Mouse (Mus musculus): ENCODE measurements around the gene Ccdc126. TPM values are rescaled to one million over a fixed set of nuclear protein-coding genes. Genes with fewer than 3 reads are reported as not detected.

Ccdc126 gene
- 14.3 and 14.6 TPM in 2 replicates for polyA plus RNA-seq (2015; fragmentation: Nextera tagmentation; extraction: Ambion mirVana)

DNA sequence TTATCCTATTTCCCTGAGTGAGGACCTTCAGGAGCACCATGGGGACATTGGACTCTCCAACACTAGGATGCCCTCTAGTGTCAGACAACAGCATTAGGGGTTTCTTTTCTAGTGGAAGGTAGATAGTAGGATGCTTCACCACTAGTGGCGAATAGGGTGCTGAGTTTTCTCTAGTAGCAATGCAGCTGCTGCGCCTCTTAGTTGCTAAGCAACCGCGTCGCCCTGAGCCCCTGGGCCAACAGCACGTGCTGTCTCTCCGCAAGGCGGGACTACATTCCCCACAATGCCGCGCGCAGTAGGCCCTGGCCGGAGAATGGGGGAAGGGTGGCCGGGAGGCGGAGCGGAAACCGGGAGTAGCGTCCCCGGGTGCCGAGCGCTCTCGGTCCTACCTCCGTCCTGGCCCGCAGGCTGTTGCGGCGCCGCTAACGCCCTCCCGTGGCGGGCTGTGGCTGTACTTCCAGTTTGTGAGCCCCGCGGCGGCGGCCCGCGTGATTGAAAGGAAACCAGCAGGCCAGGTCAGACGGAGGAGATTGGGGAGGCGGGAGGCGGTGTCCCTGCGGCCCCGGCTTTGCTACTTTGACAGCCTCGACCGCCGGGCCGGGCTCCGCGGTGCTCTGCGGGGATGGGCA, at the start of gene Ccdc126:
Gene Ccdc126 (plus strand): TSS at position 309 of the 629 bp plus-strand sequence.
- H3K9ac ChIP-seq (ENCODE audit: low read length), result peak within 1 kb of the TSS; percentile 88
- ATAC-seq (ENCODE audit: low read depth), result peak; percentile 100
- peak within 1 kb of the TSS; percentile 84 for H3K27ac ChIP-seq (ENCODE audit: low read length)
- H3K4me1 ChIP-seq (replicated peaks; ENCODE audit: control insufficient read depth, insufficient read depth, low read length), result peaks cover 20% of the 10 kb centered on the region
- H3K4me3 ChIP-seq (ENCODE audit: low read length), result peak within 1 kb of the TSS; percentile 82
- no peaks in the 10 kb centered on the region for H3K9me3 ChIP-seq (ENCODE audit: control insufficient read depth, low read length)
- no peaks in the 10 kb centered on the region for H3K27me3 ChIP-seq (ENCODE audit: control insufficient read depth, insufficient read depth, low read depth, low read length)
- H3K36me3 ChIP-seq (ENCODE audit: control insufficient read depth, insufficient read depth, low read length), result no peaks in the 10 kb centered on the region
- WGBS, result under 1% methylated on average over 46 of the region's 47 CpGs
- H3K4me2 ChIP-seq (ENCODE audit: low read depth, low read length), result peak within 1 kb of the TSS; percentile 58

DNA sequence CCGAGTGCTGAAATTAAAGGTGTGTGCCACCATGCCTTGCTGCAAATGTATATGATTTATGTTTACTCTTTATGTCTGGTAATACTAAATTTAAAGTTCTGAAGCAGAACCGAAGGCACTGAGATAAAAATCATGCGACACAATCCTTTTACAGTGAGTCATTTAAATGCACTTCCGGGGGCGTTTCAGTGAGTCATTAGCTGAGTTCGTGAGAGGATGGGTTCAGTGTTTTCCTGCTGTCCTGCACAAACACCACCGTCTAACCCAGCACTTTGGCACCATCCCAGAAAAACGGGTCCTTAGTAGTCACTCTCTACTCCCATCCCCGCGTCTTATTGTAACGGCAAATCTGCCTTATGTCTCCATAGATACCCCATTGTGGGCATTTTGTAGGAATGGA, 49.2 kb upstream of the Ccdc126 start:
- Histone ChIP-seq H3K9me3 (ENCODE audit: control insufficient read depth, low read length) (no peaks in the 10 kb centered on the region), H3K27ac (ENCODE audit: low read length) (no peak overlapping the region), H3K36me3 (ENCODE audit: control insufficient read depth, insufficient read depth, low read length) (no peaks in the 10 kb centered on the region), H3K4me3 (ENCODE audit: low read length) (no peak overlapping the region), H3K4me1 (replicated peaks; ENCODE audit: control insufficient read depth, insufficient read depth, low read length) (no peaks in the 10 kb centered on the region), H3K9ac (ENCODE audit: low read length) (no peak overlapping the region), H3K27me3 (ENCODE audit: control insufficient read depth, insufficient read depth, low read depth, low read length) (no peaks in the 10 kb centered on the region), H3K4me2 (ENCODE audit: low read depth, low read length) (no peak overlapping the region)
- 56% methylated on average over 11 of the region's 11 CpGs for WGBS
- ATAC-seq (ENCODE audit: low read depth), result no peak

DNA sequence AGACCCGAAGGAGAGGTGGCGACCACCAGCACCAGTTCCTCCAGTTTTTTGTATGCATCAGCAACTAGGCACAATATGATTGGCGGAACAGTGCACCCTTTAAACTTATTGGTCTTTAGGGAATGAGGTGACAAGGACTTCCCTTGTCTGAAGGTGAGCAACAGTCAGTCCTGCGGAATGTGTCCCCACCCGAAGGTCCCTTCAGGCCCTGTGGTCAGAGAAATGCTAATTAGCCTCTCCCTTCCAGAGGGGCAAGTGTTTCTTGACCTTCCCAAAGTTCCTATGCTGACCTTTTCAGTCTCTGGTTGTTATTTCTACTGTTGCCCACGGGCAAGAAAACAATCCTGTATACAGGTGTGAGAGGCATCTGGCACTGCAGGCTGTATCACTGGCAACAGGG, 47.3 kb upstream of the Ccdc126 start:
- Histone ChIP-seq H3K9ac (ENCODE audit: low read length) (no peak overlapping the region), H3K27ac (ENCODE audit: low read length) (no peak overlapping the region), H3K4me1 (replicated peaks; ENCODE audit: control insufficient read depth, insufficient read depth, low read length) (no peaks in the 10 kb centered on the region), H3K27me3 (ENCODE audit: control insufficient read depth, insufficient read depth, low read depth, low read length) (no peaks in the 10 kb centered on the region), H3K4me2 (ENCODE audit: low read depth, low read length) (no peak overlapping the region), H3K4me3 (ENCODE audit: low read length) (no peak overlapping the region), H3K36me3 (ENCODE audit: control insufficient read depth, insufficient read depth, low read length) (no peaks in the 10 kb centered on the region), H3K9me3 (ENCODE audit: control insufficient read depth, low read length) (no peaks in the 10 kb centered on the region; the same call in 1 of the 2 replicates)
- no peak for ATAC-seq (ENCODE audit: low read depth)
- WGBS, result 75% methylated on average over 6 of the region's 6 CpGs

DNA sequence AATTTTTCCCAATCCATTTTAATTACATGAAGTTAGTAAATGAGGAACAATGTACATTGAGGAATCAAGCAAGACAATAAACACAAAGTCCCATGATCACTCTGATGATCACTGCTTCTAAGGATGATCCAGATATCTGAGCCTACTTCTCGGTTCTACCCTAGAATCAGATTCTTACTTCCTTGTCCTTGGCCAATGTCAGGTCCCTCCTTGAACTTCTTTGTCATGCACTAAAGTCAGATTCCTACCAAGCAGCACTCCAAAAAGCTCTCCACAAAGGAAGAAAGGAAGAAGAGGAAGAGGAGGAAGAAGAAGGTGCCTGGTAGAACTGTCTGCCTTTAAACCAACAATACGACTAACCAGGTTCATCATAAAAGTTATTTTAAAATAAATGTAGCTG, 46.2 kb upstream of the Ccdc126 start:
- H3K4me1 ChIP-seq (replicated peaks; ENCODE audit: control insufficient read depth, insufficient read depth, low read length), result no peaks in the 10 kb centered on the region
- H3K27me3 ChIP-seq (ENCODE audit: control insufficient read depth, insufficient read depth, low read depth, low read length), result no peaks in the 10 kb centered on the region
- WGBS, result 81% methylated on average over 2 of the region's 2 CpGs
- no peaks in the 10 kb centered on the region for H3K36me3 ChIP-seq (ENCODE audit: control insufficient read depth, insufficient read depth, low read length)
- no peaks in the 10 kb centered on the region; the same call in 1 of the 2 replicates for H3K9me3 ChIP-seq (ENCODE audit: control insufficient read depth, low read length)
- H3K9ac ChIP-seq (ENCODE audit: low read length), result no peak overlapping the region
- no peak overlapping the region for H3K4me3 ChIP-seq (ENCODE audit: low read length)
- no peak for ATAC-seq (ENCODE audit: low read depth)
- no peak overlapping the region for H3K27ac ChIP-seq (ENCODE audit: low read length)
- no peak overlapping the region for H3K4me2 ChIP-seq (ENCODE audit: low read depth, low read length)

DNA sequence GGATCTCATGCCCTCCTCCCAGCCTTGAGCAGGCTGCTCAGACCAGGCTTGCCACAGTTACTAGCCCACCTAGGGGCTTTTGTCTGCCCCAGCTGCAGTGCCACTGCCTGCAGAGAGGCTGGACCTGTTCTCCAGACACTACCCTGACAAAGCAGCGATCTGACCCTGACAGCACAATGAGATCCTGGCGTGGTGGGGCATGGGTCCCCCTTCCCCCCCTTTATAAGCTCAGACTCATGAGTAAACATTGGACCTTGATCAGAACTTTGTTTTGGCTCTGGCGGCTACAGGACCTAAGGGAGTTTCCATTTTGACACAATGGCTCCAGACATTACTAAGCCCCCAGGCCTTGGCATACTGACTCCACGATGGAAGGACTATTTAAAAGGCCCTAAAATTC, 45.1 kb upstream of the Ccdc126 start:
- Histone ChIP-seq H3K36me3 (ENCODE audit: control insufficient read depth, insufficient read depth, low read length) (no peaks in the 10 kb centered on the region), H3K27me3 (ENCODE audit: control insufficient read depth, insufficient read depth, low read depth, low read length) (no peaks in the 10 kb centered on the region), H3K27ac (ENCODE audit: low read length) (no peak overlapping the region), H3K4me3 (ENCODE audit: low read length) (no peak overlapping the region), H3K9me3 (ENCODE audit: control insufficient read depth, low read length) (no peaks in the 10 kb centered on the region; the same call in 1 of the 2 replicates), H3K4me1 (replicated peaks; ENCODE audit: control insufficient read depth, insufficient read depth, low read length) (no peaks in the 10 kb centered on the region), H3K9ac (ENCODE audit: low read length) (no peak overlapping the region), H3K4me2 (ENCODE audit: low read depth, low read length) (no peak overlapping the region)
- no peak for ATAC-seq (ENCODE audit: low read depth)
- 28% methylated on average over 4 of the region's 4 CpGs for WGBS

DNA sequence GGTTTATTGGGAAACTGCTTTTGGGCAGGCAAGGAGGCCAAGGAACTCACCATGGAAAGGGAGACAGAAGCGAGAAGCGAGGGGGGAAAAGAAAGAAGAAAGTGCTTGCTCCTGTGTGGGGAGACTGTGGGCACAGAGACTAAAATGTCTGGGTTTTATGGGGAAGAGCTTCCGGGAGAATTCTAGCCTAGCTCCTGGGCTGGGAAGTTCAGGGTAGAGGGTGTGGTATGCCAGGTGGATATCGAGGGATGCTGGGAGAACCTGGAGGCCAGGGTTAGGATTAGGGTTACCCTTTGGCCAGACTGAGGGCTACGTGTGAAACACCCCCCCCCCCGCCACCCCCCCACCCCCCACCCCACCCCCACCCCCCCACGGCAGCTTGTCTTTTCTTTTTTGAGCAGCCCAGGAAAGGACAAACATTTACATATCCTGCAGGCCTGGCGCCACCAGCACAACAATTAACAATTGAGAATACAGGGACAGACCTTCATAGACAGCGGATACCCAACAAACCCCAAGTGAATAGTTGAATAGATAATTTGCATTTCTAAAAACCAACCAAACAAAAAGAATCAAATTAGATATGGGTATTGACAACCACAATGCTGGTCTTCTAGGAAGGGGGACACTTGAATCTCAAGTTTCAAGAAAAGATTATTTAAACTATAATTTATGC, 44.5 kb upstream of the Ccdc126 start:
- Histone ChIP-seq H3K36me3 (ENCODE audit: control insufficient read depth, insufficient read depth, low read length) (no peaks in the 10 kb centered on the region), H3K4me2 (ENCODE audit: low read depth, low read length) (no peak overlapping the region), H3K4me1 (replicated peaks; ENCODE audit: control insufficient read depth, insufficient read depth, low read length) (no peaks in the 10 kb centered on the region), H3K27ac (ENCODE audit: low read length) (no peak overlapping the region), H3K4me3 (ENCODE audit: low read length) (no peak overlapping the region), H3K27me3 (ENCODE audit: control insufficient read depth, insufficient read depth, low read depth, low read length) (no peaks in the 10 kb centered on the region), H3K9ac (ENCODE audit: low read length) (no peak overlapping the region), H3K9me3 (ENCODE audit: control insufficient read depth, low read length) (no peaks in the 10 kb centered on the region; the same call in 1 of the 2 replicates)
- no peak for ATAC-seq (ENCODE audit: low read depth)
- WGBS, result 77% methylated on average over 7 of the region's 9 CpGs

DNA sequence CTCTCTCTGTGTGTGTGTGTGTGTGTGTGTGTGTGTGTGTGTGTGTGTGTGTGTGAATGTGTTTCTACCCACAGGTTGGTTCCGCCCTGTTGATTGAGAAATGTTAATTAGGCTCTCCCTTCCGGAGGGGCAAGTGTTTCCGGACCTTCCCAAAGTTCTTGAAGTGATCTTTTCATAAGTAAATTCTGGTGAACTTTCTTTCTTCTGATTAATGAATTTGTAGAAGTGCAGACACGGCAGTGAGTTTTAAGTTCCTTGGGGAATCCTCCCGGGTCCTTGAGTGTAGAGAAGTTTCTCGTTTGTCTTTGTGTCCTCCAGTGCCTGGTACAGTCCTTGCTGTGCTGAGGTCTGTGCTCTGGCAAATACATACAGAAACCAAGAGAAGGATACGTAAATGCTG, 43.8 kb upstream of the Ccdc126 start:
- WGBS, result 77% methylated on average over 7 of the region's 7 CpGs
- no peak for ATAC-seq (ENCODE audit: low read depth)
- Histone ChIP-seq H3K9ac (ENCODE audit: low read length) (no peak overlapping the region), H3K4me3 (ENCODE audit: low read length) (no peak overlapping the region), H3K27me3 (ENCODE audit: control insufficient read depth, insufficient read depth, low read depth, low read length) (no peaks in the 10 kb centered on the region), H3K27ac (ENCODE audit: low read length) (no peak overlapping the region), H3K36me3 (ENCODE audit: control insufficient read depth, insufficient read depth, low read length) (no peaks in the 10 kb centered on the region), H3K9me3 (ENCODE audit: control insufficient read depth, low read length) (no peaks in the 10 kb centered on the region; the same call in 1 of the 2 replicates), H3K4me2 (ENCODE audit: low read depth, low read length) (no peak overlapping the region), H3K4me1 (replicated peaks; ENCODE audit: control insufficient read depth, insufficient read depth, low read length) (no peaks in the 10 kb centered on the region)

DNA sequence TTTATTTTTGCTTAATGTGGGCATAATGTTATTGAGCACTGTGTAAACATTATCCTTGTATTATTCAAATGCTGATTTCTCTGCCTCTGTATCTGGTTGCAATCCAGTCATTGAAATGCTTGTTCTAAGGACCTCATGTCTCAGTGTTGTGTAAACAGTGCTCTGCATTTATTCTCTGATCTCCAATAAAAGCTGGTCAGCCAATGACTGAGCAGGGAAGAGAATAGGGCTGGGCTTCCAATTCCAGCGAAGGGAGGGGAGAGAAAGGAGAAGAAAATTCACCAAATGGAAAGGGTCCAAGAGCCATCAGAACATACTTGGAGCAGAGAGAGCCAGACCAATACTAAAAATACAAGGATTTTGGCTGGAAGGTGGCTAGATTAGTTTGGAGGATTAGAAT, 38.1 kb upstream of the Ccdc126 start:
- Histone ChIP-seq H3K9ac (ENCODE audit: low read length) (no peak overlapping the region), H3K4me1 (replicated peaks; ENCODE audit: control insufficient read depth, insufficient read depth, low read length) (no peaks in the 10 kb centered on the region; the same call in 1 of the 2 replicates), H3K9me3 (ENCODE audit: control insufficient read depth, low read length) (no peaks in the 10 kb centered on the region; the same call in 1 of the 2 replicates), H3K36me3 (ENCODE audit: control insufficient read depth, insufficient read depth, low read length) (no peaks in the 10 kb centered on the region), H3K27me3 (ENCODE audit: control insufficient read depth, insufficient read depth, low read depth, low read length) (no peaks in the 10 kb centered on the region), H3K4me2 (ENCODE audit: low read depth, low read length) (no peak overlapping the region), H3K4me3 (ENCODE audit: low read length) (no peak overlapping the region), H3K27ac (ENCODE audit: low read length) (no peak overlapping the region)
- WGBS, result 17% methylated on average over 1 of the region's 1 CpGs
- peak; percentile 61; the same call in 1 of the 2 replicates for ATAC-seq (ENCODE audit: low read depth)

DNA sequence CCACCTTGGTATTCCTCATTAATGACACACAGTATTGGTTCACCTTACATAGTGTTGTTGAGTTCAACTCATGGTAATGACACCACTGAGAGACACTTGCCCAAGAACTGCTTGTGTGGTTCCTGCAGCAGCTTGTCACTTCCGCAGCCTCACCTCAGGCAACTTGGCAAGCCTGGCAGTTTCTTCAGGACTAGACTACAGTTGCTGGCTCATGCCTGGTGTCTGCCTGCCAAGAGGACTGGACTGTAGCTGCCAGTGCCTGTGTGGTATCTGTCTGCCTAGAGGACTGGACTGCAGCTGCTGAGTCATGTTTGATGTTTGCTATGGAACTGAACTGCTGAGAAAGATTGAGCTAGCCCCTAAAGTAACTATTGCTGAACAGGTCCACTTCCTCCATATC, 37.0 kb upstream of the Ccdc126 start:
- Histone ChIP-seq H3K27ac (ENCODE audit: low read length) (no peak overlapping the region), H3K4me3 (ENCODE audit: low read length) (no peak overlapping the region), H3K9ac (ENCODE audit: low read length) (no peak overlapping the region), H3K9me3 (ENCODE audit: control insufficient read depth, low read length) (no peaks in the 10 kb centered on the region), H3K4me2 (ENCODE audit: low read depth, low read length) (no peak overlapping the region), H3K27me3 (ENCODE audit: control insufficient read depth, insufficient read depth, low read depth, low read length) (no peaks in the 10 kb centered on the region), H3K36me3 (ENCODE audit: control insufficient read depth, insufficient read depth, low read length) (no peaks in the 10 kb centered on the region), H3K4me1 (replicated peaks; ENCODE audit: control insufficient read depth, insufficient read depth, low read length) (no peaks in the 10 kb centered on the region; the same call in 1 of the 2 replicates)
- no peak for ATAC-seq (ENCODE audit: low read depth)
- WGBS, result 65% methylated on average over 1 of the region's 1 CpGs
